Mouse (Mus musculus): Measurements from ENCODE around the gene Prr9.

- TF ChIP-seq POLR2A (IDR thresholded peaks at IDR 0.05; ENCODE audit: borderline replicate concordance, insufficient read depth, low read length) (no peak), CTCF (IDR thresholded peaks at IDR 0.05; ENCODE audit: borderline replicate concordance, insufficient read depth, low read depth, low read length) (no peak)
Observed at GRCm38 (mm10) chr3:92110790-92111189, 13.0 kb downstream of the Prr9 start.
